Mouse (Mus musculus) liver, adult 2 months (tissue): ENCODE data around the gene Exoc3l2. TPM values are rescaled to one million over a fixed set of nuclear protein-coding genes. Genes with fewer than 3 reads are reported as not detected.

Experiments used
- DNase-seq: peaks from one replicate; pipeline ENCODE4 v3.0.0-alpha.2; 2011; ENCODE audit warnings: low read depth, low spot score; ENCODE audit errors: extremely low read depth
- H3K27ac ChIP-seq: fragments of 200-500 bp; replicated peaks from 2 replicates; pipeline ENCODE4 v1.5.1; 2012; ENCODE audit warnings: low read depth, mild to moderate bottlenecking, control low read depth, inconsistent platforms, low read length; ENCODE audit not compliant: insufficient read depth
- H3K27me3 ChIP-seq: fragments of 200-500 bp; 2 replicates; pipeline ENCODE4 v1.6.1; 2012; ENCODE audit warnings: mild to moderate bottlenecking, moderate library complexity, low read length, inconsistent platforms; ENCODE audit not compliant: control insufficient read depth, insufficient read depth
- H3K36me3 ChIP-seq: fragments of 200-500 bp; 2 replicates; pipeline ENCODE4 v1.6.1; 2012; ENCODE audit warnings: low read length, inconsistent platforms; ENCODE audit not compliant: control insufficient read depth, insufficient read depth
- H3K4me1 ChIP-seq: fragments of 200-500 bp; 2 replicates; pipeline ENCODE4 v1.6.1; 2011; ENCODE audit warnings: low read length; ENCODE audit not compliant: control insufficient read depth, insufficient read depth
- H3K4me3 ChIP-seq: fragments of 200-500 bp; 2 replicates; pipeline ENCODE4 v1.5.1; 2011; ENCODE audit warnings: low read depth, mild to moderate bottlenecking, control low read depth, low read length, moderate library complexity; ENCODE audit not compliant: insufficient read depth
- H3K79me2 ChIP-seq: fragments of 200-500 bp; 2 replicates; pipeline ENCODE4 v1.6.1; 2012; ENCODE audit warnings: inconsistent platforms, mild to moderate bottlenecking, low read length, moderate library complexity; ENCODE audit not compliant: control insufficient read depth, insufficient read depth
- H3K9ac ChIP-seq: fragments of 200-500 bp; 2 replicates; pipeline ENCODE4 v1.6.1; 2012; ENCODE audit warnings: low read depth, mild to moderate bottlenecking, control low read depth, inconsistent platforms, low read length
- CTCF ChIP-seq: fragments of 200-500 bp; IDR thresholded peaks from 2 replicates; pipeline ENCODE4 v1.5.1; 2011; ENCODE audit warnings: low read depth, low read length, control low read depth
- POLR2A ChIP-seq: fragments of 200-500 bp; IDR thresholded peaks from 2 replicates; pipeline ENCODE4 v1.6.1; 2011; ENCODE audit warnings: low read length, control low read depth; ENCODE audit not compliant: insufficient read depth; ENCODE audit errors: extremely low read depth
- WGBS: fragments of 180-500 bp; shearing (Covaris S2); methylation state at CpG from one replicate; pipeline ENCODE4 v1.1.7; 2018; 5-methylcytosine and 5-hydroxymethylcytosine counted together
- polyA plus RNA-seq: library from polyadenylated mRNA; depleted of rRNA; stranded (reverse); fragments of >200 nt; gene quantifications from 2 replicates; pipeline ENCODE4 v1.2.3, GENCODE M21; 2012; rRNA removed
- total RNA-seq: library from RNA; depleted of rRNA; stranded (reverse); fragments of >200 nt; gene quantifications from 2 replicates; pipeline ENCODE4 v1.2.3, GENCODE M21; 2014; rRNA removed

The Exoc3l2 gene
- total RNA-seq (2.1 and 2.2 TPM in 2 replicates), polyA plus RNA-seq (5.1 and 5.8 TPM in 2 replicates)

- Histone ChIP-seq H3K27ac (peak within 1 kb of the TSS; percentile 76), H3K27me3 (no peaks in the 10 kb centered on the region), H3K4me1 (0 out of 2 replicates have a peak, but pooled peaks cover 2% of the 10 kb centered on the region), H3K79me2 (peaks cover 7% of the 10 kb centered on the region), H3K9ac (peak within 1 kb of the TSS; percentile 72), H3K4me3 (peak within 1 kb of the TSS; percentile 70), H3K36me3 (no peaks in the 10 kb centered on the region)
- no peak for DNase-seq
- 70% methylated on average over 6 of the region's 6 CpGs for WGBS
- no peak for TF ChIP-seq CTCF
- no peak for TF ChIP-seq POLR2A
Measured at GRCm38 (mm10) chr7:19462884-19463381, at the start of gene Exoc3l2. Exoc3l2 (plus strand) TSS chr7:19463331.

- Histone ChIP-seq H3K4me3 (no peak overlapping the region), H3K9ac (no peak overlapping the region), H3K36me3 (no peaks in the 10 kb centered on the region), H3K27me3 (peaks cover 3% of the 10 kb centered on the region; the same call in 1 of the 2 replicates), H3K4me1 (no peaks in the 10 kb centered on the region), H3K27ac (no peak overlapping the region), H3K79me2 (no peaks in the 10 kb centered on the region)
- TF ChIP-seq CTCF (no peak), POLR2A (no peak)
- 75% methylated on average over 3 of the region's 3 CpGs for WGBS
- DNase-seq: no peak
Measured at GRCm38 (mm10) chr7:19413525-19413924, 49.6 kb upstream of the Exoc3l2 start.

GRCm38 (mm10) chr7:19416590-19416989 is 46.5 kb upstream of the Exoc3l2 start:
- H3K4me1 ChIP-seq: 0 out of 2 replicates have a peak, but pooled peaks cover 1% of the 10 kb centered on the region
- no peaks in the 10 kb centered on the region for H3K36me3 ChIP-seq
- WGBS: 60% methylated on average over 15 of the region's 15 CpGs
- H3K27me3 ChIP-seq: peaks cover 9% of the 10 kb centered on the region; the same call in 1 of the 2 replicates
- no peak overlapping the region for H3K9ac ChIP-seq
- no peak for DNase-seq
- H3K79me2 ChIP-seq: no peaks in the 10 kb centered on the region
- H3K27ac ChIP-seq: no peak overlapping the region
- TF ChIP-seq CTCF (no peak), POLR2A (no peak)
- no peak overlapping the region for H3K4me3 ChIP-seq

GRCm38 (mm10) chr7:19420121-19420520 is 43.0 kb upstream of the Exoc3l2 start:
- H3K79me2 ChIP-seq: no peaks in the 10 kb centered on the region
- H3K36me3 ChIP-seq: no peaks in the 10 kb centered on the region
- 9% methylated on average over 28 of the region's 28 CpGs for WGBS
- no peak for DNase-seq
- no peak overlapping the region for H3K9ac ChIP-seq
- no peak overlapping the region for H3K4me3 ChIP-seq
- 0 out of 2 replicates have a peak, but pooled peaks cover 1% of the 10 kb centered on the region for H3K4me1 ChIP-seq
- no peak overlapping the region for H3K27ac ChIP-seq
- 0 out of 2 replicates have a peak, but pooled peaks cover 9% of the 10 kb centered on the region for H3K27me3 ChIP-seq
- TF ChIP-seq POLR2A: no peak
- no peak for TF ChIP-seq CTCF

- Histone ChIP-seq H3K36me3 (no peaks in the 10 kb centered on the region), H3K4me1 (0 out of 2 replicates have a peak, but pooled peaks cover 1% of the 10 kb centered on the region), H3K9ac (no peak overlapping the region), H3K27ac (no peak overlapping the region), H3K79me2 (no peaks in the 10 kb centered on the region), H3K4me3 (peak overlapping the region; percentile 25; the same call in 1 of the 2 replicates), H3K27me3 (0 out of 2 replicates have a peak, but pooled peaks cover 9% of the 10 kb centered on the region)
- 13% methylated on average over 43 of the region's 43 CpGs for WGBS
- DNase-seq: peak; percentile 57
- no peak for TF ChIP-seq POLR2A
- no peak for TF ChIP-seq CTCF
Measured at GRCm38 (mm10) chr7:19420821-19421636, 42.1 kb upstream of the Exoc3l2 start.
